Mouse (Mus musculus): Measurements from ENCODE around the gene Mapk3.
"Not testable (repeated sequence)": the region's sequence is repeated elsewhere in the genome, so short reads cannot be mapped to it uniquely, and the experiment has no call there.

Mapk3 gene

DNA sequence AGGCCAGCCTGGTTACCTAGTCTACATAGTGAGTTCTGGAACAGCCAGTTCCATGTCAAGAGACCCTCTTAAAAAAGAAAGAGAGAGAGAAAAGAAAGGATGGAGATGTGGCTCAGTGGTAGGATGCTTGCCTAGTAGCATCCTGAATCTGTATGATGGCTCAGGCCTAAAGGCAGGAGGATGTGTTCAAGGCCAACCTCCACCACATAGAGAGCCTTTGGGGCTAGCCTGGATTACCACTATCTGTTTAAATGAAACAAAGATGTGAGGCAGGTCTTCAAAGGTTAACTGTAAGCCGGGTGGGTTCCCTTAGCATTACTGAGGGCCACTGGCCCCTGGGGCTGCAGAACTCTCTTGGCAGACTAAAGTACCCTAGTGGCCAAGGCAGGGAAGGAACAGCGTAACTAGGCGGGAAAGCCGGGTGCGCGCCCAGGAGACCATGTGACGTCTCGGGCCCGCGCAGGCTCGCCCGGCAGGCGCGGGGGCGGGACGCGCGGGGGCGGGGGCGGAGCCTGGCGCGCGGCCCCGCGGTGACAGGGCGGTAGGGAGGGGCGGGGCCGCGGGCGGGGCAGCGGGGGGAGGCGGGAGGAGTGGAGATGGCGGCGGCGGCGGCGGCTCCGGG, at the start of gene Mapk3:
Gene Mapk3 (plus strand): TSS at position 552 of the 622 bp plus-strand sequence.
- peak; percentile 96 for DNase-seq (ENCODE audit: low spot score)

DNA sequence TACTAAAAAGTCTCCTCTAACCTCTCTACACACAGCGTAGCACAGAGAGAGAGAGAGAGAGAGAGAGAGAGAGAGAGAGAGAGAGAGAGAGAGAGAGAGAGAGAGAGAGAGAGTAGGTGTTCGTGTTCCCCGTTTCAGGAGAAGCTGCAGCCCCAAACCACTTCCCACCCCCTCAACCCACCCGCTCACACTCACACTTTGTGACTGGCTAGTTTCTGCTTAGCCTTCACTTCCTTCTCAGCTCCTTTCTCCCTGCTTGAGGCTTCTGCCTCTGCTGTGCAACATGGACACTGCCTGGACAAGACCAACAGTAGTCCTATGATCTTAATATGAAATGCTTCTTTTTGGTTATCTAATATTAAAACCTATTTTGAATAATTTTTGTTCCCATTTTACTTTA, 49.1 kb upstream of the Mapk3 start:
- DNase-seq (ENCODE audit: low spot score): no peak

DNA sequence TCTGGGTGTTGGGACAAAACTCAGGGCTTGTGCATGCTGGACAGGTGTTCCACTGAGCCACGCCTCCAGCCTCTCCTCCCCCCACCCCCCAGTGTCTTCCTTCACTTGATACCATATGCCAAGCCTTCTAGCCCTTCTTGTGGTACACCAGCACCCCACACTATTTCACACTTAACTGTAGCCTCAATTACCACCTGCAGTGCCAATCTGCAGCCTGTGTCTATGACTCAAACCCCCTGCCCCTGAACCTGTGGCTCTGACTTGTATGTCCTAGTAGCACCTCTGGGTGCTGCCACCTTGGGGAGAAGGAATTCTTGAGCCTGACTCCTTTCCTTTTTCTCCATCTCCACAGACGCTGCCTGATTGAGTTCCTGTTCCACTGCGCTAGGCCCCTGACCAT, 47.5 kb upstream of the Mapk3 start:
- DNase-seq (ENCODE audit: low spot score): no peak

DNA sequence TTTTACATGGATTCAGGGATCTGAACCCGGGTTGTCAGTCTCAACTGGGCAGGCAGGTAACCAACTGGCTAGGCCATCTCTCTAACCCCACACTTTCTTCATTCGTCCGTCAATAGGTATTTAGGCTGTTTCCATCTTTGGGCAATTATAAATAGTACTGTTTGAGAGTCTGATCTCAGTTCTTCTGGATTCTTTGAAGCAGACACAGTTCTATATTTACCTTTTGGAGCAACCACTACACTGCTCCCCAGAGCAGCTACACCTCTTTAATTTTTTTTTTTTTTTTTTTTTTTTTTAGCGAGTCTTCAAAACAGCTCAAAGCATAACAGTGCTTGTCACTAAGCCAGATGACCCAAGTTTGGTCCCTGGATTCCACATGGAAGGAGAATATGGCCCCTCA, 43.7 kb upstream of the Mapk3 start:
- no peak for DNase-seq (ENCODE audit: low spot score)

DNA sequence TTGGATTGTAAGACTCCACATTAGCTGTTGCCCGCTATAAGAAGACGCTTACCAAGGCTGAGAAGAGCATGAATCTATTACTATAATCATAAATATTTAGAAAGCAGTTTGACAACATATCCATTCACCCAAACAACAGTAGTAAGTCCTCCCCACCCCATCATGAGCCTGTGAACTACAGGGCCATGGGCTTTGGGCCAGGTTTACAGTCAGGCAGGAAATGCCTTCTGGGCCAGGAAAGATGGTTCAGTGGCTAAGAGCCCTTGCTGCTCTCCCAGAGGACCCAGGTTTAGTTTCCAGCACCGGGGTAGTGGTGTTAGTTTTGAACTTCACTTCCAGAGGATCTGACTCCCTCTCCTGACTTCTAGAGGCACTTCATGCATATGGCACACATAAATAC, 41.8 kb upstream of the Mapk3 start:
- DNase-seq (ENCODE audit: low spot score): no peak

DNA sequence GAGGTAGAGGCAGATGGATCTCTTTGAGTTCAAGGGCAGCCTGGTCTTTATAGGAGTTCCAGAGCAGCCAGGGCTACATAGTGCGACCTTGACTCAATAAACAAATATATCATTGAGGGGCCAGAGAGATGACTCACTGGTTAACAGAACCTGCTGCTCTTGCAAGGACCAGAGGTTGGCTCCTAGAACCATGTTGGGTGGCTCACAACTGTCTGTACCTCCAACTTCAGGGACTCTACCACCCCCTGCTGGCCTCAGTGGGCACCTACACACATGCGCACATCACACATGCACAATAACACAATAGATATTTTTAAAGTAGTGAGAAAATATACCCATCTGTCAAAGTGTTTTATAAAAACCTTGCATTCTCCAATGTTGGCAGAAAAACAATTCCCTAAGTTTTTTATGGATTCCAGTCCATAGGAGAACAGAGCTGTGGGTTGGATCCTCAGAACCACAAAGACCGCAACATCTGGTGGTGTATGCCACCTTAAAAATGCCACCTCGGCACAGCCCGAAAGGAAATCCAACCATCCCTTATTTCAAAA, 40.5 kb upstream of the Mapk3 start:
- no peak for DNase-seq (ENCODE audit: low spot score)

DNA sequence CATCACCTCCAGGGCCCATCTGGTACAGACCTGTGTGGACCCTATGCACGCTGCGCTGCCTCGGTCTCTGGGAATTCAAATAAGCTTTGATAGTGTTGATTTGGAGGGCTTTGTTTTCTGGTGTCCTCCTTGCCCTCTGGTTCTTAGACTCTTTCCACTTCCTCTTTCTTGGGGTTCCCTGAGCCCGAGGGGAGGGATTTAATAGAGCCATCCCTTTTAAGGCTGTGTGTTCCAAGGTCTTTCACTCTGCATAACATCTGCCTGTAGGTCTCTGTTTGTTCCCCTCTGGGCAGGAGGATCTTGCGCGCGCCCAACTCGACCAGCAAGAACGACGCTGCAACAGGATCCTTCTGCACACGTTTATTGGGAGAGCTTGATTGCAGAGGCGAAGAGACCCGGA, 37.8 kb upstream of the Mapk3 start:
- DNase-seq (ENCODE audit: low spot score): no peak

DNA sequence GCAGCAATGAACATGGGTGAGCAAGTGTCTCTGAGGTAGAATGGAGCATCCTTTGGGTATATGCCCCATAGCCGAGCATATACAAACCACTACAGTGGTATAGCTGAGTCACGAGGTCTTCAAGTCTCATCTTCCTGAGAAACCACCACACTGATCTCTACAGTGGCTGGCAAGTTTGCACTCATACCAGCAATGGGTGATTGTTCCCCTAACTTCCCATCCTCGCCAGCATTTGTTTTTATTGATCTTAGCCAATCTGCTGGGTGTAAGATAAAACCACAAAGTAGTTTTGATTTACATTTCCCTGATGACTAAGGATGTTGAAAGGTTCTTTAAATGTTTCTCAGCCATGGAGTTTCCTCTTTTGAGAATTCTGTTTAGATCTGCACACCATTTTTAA, 34.3 kb upstream of the Mapk3 start:
- no peak for DNase-seq (ENCODE audit: low spot score)

DNA sequence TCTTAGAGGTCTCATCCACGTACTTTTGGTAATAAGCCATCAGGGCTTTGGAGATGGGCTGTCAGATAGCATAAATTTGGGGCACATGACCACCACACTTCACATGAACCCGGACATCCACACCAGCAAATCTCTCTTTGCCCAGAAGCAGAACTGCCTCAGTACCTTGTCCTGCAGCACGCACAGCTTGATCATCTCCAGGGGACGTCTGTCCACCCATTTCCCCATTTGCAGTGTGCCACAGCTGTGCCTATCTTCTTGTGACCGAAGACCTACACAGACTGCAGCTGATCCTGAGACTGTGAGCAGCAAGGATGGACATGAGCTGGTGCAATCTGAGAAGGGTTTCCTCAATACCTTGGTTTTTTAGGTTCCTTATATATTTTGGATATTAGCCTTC, 33.7 kb upstream of the Mapk3 start:
- DNase-seq (ENCODE audit: low spot score): no peak

DNA sequence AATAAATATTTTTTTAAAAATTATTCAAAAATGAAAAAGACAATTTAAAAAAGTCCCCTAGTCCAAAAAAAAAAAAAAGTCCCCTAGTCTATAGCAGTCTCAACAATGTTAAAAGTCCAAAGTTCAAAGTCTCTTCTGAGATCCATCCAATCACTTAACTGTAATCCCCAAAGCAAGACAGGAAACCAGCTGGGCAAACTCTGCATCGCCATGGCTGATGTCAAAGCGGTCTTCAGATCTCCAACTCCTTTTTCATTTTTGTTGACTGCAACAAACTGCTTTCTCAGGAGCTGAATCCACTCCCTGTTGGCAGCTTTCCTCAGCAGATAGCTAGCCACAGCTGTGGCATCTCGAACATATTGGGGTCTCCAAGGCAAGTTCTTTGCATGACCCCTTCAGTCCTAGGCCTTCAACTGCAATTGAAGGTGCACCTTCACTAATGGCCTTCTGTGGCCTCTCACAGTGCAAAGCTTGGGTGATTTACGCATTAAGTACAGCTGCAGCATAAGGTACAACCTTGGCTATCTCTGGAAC, 29.1 kb upstream of the Mapk3 start:
- DNase-seq (ENCODE audit: low spot score): not testable (repeated sequence)

DNA sequence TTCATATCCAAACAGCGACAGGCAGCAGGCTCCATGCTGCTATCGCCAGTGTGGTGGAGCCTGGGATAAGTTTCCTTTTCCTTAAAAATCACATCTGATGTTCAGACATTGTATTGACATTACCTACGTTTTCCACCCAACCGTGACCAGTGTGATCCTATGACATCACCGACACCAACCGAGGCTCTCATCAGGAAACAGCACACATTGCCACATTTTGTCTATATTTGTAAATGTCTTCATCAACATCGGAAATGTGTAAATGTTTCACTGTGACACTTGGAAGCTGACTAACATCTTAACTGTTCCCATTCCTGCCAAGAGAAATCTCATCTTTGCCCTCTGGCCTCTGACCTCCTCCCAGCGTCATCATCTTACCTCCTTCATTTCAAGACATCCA, 23.3 kb upstream of the Mapk3 start:
- no peak for DNase-seq (ENCODE audit: low spot score)

DNA sequence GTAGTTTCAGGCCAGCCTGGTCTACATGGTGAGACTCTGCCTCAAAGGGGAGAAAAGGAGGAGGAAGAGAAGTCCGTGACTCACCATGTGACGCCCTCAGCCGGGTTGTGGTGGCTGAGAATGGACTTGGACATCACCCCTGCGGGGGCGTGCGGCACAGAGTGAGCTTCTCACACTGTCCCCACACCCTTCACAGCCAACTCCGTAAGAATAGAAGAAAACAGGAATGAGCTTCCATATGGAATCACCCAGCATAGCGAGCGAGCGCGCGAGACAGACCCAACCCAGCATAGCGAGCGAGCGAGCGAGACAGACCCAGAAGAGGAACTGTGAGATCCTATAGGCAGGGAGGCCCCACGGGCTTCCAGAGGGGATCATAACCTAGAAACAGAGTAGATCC, 19.9 kb upstream of the Mapk3 start:
- DNase-seq (ENCODE audit: low spot score): no peak

DNA sequence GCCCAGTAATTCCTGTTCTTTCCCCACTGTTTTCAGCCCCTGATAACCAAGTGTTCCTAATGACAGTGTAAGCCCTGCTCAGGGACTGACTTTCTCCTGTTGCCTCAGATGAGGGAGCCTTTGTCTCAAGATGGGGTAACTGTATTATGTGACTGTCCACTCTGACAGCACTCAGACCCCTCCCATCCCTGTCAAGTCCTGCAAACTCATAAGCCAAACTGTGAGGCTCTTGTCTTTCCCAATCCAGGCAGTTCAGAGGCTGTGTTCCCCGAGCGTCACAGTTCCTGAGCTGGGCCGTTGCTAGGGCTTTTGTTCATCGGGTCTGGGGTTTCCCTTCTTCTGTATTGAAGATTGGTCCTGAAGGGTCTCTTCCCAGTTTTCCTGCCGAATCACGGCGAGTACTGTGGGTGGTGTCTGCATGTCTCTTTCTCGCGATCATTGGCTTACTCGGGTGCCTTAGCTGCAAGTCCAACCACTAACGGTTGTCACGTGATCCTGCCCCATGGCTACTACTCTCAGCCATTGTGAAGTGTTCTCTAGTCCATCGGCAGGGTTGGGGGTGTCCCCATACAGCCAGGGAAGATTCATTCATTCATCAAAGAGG, 19.2 kb upstream of the Mapk3 start:
- no peak for DNase-seq (ENCODE audit: low spot score)

DNA sequence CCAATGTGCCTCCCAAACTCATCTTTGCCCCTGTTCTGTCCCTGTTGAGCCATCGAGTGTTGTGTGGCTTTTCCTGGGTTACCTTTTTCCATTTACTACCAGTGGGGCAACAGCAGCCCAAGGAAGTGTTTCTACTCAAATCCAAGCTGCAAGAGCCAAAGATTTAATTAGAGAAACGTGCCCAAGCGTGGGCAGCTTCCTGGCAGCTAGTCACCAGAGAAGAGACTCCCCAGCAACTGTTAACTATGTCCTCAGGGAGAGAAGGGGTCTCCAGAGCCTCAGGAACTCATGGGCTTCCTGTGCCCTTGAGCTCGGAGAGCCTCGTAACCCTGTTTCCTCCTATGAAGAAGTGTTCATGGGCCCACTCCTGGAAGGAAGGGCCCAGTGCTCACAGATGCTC, 18.4 kb upstream of the Mapk3 start:
- no peak for DNase-seq (ENCODE audit: low spot score)

DNA sequence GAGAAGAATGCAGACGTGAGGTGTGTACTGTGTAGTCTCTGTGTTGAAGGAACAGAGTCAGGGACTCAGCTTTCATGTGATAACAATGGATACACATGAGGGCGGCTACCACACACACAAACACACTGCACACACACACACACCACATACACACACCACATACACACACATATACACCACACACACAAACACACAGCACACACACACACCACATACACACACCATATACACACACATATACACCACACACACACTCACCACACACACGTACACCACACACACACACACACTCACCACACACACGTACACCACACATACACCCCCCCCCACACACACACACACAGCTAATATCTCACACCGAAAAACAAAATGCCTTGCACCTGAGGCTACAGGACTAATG, 17.9 kb upstream of the Mapk3 start:
- DNase-seq (ENCODE audit: low spot score): no peak

DNA sequence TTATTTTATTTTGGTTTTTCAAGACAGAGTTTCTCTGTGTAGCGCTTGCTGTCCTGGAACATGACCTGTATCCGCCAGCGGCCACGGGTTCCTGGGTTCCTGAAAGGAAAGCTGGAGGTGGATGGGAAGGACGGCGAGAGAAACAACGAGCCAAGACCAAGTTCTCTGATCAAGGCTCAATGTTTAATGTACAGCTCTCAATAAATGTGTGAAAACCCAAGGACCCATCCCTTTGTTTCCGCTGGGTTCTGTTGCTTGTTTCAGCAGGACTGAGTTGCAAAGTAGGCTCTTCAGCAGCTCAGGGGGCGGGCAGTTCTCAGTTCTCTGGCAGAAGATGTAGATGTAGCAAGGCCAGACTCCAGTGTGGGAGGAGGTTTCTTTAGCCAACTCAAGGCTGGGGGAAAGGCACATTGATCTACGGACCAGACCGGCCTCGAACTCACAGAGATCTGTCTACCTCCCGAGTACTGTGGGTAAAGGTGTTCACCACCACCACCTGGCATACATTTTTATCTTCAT, 17.4 kb upstream of the Mapk3 start:
- no peak for DNase-seq (ENCODE audit: low spot score)

DNA sequence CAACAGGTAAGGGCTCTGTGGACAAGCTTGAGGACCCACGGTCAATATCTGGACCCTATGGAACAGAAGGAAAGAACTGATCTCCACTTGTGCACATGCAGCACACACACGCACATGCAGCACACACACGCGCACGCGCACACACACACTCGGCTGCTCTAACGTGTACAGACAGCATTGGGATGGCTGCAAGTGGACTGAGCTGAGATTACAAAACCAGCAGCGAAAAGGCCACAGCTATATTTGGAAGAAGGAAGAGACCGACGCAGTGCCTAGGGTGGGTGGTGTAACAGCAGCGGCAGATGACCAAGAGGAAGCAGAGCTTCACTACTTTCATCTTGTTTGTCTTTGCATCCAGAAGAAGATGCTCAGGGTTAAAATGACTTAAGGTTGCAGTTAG, 13.3 kb upstream of the Mapk3 start:
- DNase-seq (ENCODE audit: low spot score): no peak

DNA sequence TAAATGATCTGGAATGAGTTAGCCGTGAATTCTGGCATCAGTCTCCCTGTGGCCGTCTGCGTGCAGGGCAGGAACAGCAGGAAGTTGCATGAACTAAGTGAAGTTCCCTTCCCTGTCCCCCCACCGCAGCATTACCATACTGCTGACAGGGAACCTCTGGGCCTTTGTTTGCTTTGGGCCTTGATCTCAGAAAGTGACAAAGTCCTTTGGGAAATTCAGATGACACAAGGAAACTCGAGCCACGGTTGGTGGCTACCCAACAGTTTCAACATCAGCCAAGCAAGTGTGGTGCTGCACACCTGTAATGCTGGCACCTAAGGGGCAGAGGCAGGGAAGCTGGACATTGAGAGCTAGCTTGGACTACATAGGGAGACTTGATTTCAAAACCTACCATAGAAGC, 12.6 kb upstream of the Mapk3 start:
- no peak for DNase-seq (ENCODE audit: low spot score)

DNA sequence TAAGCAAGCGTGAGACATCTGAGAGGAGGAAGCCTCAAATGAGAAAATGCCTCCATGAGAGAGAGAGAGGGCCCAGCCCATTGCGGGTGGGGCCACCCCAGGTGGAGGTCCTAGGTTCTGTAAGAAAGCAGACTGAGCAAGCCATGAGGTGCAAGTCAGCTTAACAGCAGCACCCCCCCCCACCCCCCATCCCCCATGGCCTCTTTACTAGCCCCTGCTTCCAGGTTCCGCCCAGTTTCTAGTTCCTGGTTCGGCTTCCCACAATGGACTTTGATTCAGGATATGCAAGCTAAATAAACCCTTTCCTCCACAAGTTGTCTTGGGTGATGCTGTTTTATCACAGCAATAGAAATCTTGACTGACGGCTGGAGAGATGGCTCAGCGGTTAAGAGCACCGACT, 10.6 kb upstream of the Mapk3 start:
- DNase-seq (ENCODE audit: low spot score): no peak

DNA sequence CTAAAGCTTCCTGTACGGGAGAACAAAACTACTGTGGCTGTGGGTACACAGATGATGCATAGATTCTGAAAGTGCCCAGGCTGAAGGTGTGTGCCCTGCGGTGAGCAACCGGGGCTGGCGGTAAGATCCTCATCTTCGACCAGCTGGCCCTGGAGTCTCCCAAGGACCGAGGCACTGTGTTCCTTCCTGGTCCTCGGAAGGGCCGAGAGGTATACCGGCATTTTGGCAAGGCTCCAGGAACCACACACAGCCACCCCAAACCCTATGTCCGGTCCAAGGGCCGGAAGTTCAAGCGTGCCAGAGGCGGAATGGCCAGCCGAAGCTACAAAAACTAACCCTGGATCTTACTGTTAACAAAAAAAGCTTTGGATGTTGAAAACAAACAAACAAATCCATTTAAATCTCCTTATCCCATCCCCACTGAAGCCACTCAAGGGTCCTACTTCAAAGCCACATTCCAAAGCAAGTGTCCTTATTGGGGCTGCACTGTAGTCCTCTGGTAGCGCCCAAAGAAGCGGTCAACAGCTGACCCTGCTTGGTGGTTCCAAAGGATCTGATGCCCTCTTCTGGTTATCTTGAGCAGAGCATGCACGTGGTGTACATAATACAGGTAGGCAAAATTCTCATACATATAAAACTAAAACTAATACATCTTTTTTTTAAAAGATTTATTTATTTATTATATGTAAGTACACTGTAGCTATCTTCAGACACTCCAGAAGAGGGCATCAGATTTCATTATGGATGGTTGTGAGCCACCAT, 9.6 kb upstream of the Mapk3 start:
- no peak for DNase-seq (ENCODE audit: low spot score)

DNA sequence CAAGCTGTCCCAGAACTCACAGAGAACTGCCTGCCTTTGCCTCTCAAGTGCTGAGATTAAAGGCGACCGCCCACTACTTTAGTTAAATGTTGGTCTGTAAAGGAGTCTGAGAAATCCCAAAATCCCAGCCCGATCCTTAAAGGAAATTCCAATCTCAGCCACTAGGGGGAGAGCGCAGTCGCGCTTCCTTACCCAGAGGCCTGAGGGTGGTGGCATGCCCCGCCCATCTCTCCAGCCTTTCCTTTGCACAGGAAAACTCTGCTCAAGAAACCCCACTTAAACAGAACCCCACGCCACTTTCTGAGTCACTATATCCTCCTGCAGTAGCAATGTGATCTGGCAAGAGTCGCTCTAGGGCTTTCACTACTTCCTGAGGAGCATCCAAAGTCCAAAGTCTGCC, 4.5 kb upstream of the Mapk3 start:
- peak; percentile 94 for DNase-seq (ENCODE audit: low spot score)

DNA sequence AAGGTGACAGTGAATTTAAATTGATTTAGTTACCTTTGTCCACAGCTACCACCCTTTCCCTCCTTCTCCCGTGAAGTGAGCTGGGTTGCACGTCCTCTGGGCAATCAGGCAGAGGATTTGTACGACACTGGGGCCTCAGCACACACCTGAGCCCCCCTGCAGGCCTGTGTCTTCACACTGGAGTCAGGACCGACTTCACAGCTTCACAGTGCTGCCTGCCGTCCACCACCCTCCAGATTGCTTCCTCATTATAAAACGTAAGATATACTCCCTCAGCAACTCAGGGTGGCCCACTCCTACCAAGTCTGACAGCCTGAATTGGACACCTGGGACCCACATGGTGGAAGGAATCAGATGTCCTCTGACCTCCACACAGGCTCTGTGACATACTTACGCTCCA, 862 bp upstream of the Mapk3 start:
- no peak for DNase-seq (ENCODE audit: low spot score)

All from embryo, embryonic 10.5 days (tissue).